Mouse (Mus musculus) 3134 (cell line): ENCODE results near the gene Dgkd.

Experiments
- DNase-seq: peaks from one replicate; pipeline ENCODE4 v3.0.0-alpha.2; 2011; ENCODE audit warnings: low spot score; ENCODE audit not compliant: insufficient read length; ENCODE audit errors: extremely low read depth

Dgkd gene

GRCm38 (mm10) chr1:87880326-87880627 is 27.2 kb downstream of the Dgkd start:
- no peak for DNase-seq

- no peak for DNase-seq
Measured at GRCm38 (mm10) chr1:87880856-87881255, 27.8 kb downstream of the Dgkd start.

DNA sequence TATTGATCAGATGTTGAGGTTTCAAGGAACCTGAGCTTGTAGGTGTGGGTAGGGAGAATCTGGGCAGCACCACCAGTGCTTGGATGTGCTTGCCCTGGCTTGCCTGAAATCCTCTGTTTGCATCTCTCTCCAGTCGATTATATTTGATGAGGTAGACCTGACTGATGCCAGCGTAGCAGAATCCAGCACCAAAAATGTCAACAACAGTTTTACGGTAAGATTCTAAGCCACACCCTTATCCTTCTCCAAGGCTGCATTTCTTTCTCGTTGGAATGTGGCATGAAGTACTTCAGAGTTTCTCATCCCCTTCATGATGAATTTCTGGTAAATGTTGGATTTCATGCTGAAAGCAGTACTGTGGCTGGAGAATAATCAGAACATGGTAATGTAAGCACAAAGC is 28.6 kb downstream of the Dgkd start:
- no peak for DNase-seq

GRCm38 (mm10) chr1:87882554-87882953 is 29.5 kb downstream of the Dgkd start:
- no peak for DNase-seq

- no peak for DNase-seq
Measured at GRCm38 (mm10) chr1:87890960-87891359, 37.9 kb downstream of the Dgkd start.

GRCm38 (mm10) chr1:87891634-87892033 is 38.5 kb downstream of the Dgkd start:
- DNase-seq, result no peak

DNA sequence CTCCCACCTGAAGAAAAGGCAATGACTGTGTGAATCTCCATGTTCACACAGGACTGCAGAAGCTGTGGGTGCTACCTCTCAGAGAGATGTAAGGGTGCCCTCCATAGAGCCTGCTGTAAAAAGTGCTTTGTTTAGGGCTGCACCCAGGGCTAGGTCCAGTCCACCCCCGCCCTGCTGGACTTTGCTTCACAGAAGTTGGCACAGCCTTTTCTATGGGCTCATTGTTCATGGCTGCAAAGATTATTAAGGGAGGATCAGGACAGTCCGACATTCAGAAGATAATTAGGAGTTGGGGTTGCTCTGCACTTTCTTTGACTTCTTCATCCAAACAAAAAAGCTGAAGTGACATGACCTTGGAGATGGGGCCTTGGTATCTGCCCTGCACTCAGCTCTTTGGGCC is 39.4 kb downstream of the Dgkd start:
- DNase-seq, result no peak

- DNase-seq, result no peak
Measured at GRCm38 (mm10) chr1:87893414-87893813, 40.3 kb downstream of the Dgkd start.

- DNase-seq, result no peak
Measured at GRCm38 (mm10) chr1:87896921-87897320, 43.8 kb downstream of the Dgkd start.

DNA sequence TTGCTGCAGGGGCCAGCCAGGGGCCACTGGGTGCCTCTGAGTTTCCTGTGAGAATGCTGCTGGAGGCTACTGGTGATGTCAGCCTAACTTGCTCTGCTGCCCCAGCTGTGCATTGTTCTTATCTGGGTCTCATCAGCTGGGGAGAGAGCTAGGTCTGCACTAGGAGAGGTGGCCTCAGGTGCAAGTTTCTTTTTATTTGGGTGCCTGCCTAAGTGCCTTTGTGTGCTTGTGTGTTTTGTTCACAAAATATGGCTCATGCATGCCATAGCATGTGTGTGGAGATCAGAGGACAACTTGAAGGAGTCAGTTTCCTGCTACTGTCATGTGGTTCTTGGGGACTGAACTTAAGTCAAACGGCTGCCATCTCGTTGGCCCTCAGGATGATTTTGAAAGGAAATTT is 46.6 kb downstream of the Dgkd start:
- no peak for DNase-seq

DNA sequence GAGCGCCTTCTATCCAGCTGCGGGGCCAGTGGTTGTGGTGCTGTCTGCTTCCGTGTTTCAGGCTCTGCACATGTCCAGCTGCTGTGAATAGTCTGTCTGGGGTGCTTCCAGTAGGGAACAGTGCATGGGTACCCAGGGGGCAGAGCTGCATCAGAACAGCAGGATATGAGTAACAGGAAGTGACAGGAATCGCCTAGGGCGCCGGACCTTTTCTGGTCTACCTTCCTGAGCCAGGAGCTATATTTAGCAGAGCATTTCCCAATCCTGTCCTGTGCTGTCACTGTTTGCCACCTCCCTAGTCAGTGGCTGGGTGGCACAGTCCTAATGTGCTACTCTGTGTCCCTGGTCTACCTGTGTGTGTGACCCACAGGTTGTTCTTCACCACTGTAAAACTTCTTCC is 47.9 kb downstream of the Dgkd start:
- DNase-seq, result peak; percentile 79

- DNase-seq, result no peak
Measured at GRCm38 (mm10) chr1:87902186-87902585, 49.1 kb downstream of the Dgkd start.

DNA sequence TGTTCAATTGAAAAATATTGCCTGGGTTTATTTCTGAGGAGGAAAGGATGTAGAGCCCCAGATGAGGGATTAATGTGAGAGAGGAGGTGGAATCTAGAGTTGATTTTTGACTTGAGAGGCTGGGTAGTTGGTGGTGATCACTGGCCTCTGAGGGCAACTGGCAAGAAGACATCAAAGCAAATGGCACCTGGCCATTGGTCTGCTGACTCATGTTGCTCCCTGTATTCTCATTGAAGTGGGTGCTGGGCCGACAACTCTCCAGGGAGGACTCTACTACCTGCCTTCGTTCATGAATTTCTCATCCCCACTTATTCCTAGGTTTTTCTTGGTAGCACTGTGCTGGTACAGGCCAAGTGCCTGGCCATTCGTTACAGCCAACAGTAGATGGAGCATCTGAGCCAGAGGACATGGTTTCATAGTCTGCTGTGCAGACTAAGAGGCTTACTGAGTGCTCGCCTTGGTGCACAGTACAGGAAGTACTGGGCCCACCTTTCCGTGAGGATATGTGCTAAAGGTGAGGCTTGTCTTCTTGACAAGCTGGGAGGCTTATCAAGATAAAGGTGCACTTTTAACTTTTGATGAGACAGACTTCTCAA is 53.4 kb downstream of the Dgkd start:
- DNase-seq, result no peak

- DNase-seq, result no peak
Measured at GRCm38 (mm10) chr1:87908006-87908405, 54.9 kb downstream of the Dgkd start.

- no peak for DNase-seq
Measured at GRCm38 (mm10) chr1:87908736-87909135, 55.6 kb downstream of the Dgkd start.

DNA sequence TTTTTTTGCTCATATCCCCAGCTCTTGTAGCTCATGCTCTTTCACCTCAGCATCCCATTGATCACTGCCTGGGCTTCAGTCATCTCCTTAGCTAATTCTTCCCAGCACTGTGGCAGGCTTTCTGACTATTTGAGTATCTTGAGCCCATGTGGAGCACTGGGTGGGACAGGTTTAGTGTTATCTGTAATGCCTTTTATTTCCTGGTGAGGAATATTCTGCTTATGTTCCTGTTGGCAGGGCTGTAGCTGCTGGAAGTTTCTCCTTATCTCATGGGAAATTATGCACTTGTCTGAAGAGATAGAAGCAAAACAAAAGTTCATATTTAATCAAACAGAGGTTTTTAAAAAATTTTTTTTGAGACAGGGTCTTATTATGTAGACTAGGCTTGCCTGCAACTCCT is 56.5 kb downstream of the Dgkd start:
- no peak for DNase-seq

DNA sequence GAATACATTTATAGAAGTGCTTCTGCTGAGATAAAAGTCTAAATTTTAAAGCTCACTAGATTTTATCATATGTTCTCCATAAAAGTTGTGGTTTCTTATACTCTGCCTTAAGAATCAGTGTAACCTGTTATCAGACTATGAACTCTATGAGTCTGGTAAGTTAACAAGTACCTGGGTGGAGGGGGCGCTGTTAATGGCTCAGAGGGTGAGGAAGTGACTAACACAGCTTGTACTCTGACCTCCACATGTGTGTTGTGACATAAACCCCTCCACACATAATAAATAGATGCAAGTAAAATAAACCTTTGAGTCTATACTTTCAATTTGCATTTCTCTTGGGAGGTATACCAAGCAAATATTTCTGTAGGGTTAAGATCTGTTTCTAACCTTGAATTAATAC is 57.3 kb downstream of the Dgkd start:
- no peak for DNase-seq

GRCm38 (mm10) chr1:87913356-87913755 is 60.3 kb downstream of the Dgkd start:
- no peak for DNase-seq

DNA sequence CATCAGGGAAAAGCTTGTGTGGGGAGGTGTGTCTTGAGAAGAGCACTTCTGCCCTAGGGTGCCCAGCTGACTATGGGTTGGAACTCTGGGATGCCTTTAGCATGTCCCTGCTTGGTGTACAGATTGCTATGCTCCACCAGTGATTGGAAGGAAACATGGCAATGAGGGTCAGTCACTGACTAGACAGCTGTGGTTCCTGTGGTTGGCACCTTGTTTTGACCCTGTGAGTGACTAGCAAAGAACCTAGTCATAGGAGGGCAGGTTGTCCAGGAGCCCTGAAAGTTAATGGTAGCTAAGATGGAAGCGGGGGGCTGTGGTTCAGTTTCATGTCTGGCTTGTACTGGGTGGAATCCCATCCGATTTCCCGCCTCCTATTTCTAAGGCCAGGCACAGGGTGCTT is 64.3 kb downstream of the Dgkd start:
- no peak for DNase-seq

GRCm38 (mm10) chr1:87918061-87918460 is 65.0 kb downstream of the Dgkd start:
- DNase-seq, result no peak

- no peak for DNase-seq
Measured at GRCm38 (mm10) chr1:87920056-87920614, 67.0 kb downstream of the Dgkd start.

- no peak for DNase-seq
Measured at GRCm38 (mm10) chr1:87922666-87923065, 69.6 kb downstream of the Dgkd start.

- DNase-seq, result no peak
Measured at GRCm38 (mm10) chr1:87924888-87925287, 71.8 kb downstream of the Dgkd start.
